Mouse (Mus musculus): Measurements from ENCODE around the gene Dtnbp1. TPM values are rescaled to one million over a fixed set of nuclear protein-coding genes. Genes with fewer than 3 reads are reported as not detected.
A peak's percentile ranks its signal among the peaks of the same experiment; 100 is the strongest.

Gene Dtnbp1
- total RNA-seq, 2 experiments from 2014 or later = 52.0 to 98.8 TPM

DNA sequence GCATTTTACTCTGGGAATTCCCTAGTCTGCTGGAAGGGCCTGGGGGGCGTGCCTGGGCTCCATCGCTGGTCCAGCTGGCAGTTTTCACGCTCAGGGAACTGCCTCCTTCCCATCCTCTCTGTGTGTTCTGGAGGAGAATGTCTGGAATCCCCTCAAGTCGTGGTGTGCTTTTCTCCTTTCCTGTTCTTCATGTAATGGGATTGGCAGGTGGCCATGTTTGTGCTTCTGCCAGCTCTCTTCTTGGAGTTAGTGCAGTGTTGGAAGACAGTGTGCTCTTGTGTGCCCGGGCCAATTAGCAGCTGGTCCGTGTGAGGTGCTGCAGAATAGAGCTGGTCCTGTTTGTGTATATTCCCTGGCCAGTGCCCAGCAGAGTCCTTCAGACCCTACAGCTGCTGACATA is 94.2 kb downstream of the Dtnbp1 start:
- peak in 1 of 2 experiments; percentile 37 for DNase-seq (ENCODE audit: low spot score in 2 of 2)

DNA sequence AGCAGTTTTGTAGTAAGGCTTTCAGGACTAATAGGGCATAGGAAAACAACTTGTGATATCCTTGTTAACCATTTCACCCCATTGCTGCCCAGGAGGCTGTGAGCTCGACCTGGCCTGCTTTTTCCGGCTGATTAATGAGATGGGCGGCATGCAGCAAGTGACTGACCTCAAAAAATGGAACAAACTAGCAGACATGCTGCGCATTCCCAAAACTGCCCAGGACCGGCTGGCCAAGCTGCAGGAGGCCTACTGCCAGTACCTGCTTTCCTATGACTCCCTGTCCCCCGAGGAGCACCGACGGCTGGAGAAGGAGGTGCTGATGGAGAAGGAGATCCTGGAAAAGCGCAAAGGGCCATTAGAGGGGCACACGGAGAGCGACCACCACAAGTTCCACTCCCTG is 95.8 kb downstream of the Dtnbp1 start:
- no peak for DNase-seq (ENCODE audit: low spot score in 2 of 2)

DNA sequence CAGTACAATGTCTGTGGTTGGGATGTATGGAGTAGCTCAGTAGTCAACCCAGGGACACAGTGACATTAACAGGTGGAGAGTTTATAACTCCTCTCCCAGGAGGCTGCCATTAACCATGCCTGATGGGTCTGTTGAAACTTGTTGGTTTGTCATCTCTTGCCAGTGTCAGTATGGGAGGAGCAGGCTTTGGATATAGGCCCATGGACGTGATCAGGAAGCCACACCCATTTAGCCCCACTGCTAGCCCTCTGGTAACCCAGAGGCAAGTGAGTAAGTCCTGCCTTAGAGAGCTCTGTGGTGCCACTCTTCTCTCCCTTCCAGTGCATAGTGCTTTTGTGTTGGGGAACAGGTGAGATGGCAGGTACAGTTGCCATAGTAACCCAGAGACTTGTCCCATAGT is 97.7 kb downstream of the Dtnbp1 start:
- no peak for DNase-seq (ENCODE audit: low spot score in 2 of 2)

DNA sequence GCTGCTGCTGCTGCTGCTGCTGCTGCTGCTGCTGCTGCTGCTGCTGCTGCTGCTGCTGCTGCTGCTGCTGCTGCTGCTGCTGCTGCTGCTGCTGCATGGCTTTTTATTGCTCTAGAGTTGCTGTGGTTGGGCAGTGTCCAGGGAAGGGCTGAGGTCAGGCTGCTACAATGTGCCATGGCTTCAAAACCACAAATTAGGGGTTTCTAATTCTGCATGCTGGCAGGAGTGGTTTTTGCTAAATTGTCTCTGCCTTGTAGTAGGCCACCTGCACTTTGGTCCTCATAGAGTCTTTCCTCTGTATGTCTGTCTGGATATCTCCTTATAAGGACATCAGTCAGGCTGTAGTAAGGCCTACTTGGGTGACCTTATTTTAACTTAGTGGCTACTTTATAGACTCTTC is 98.5 kb downstream of the Dtnbp1 start:
- DNase-seq (ENCODE audit: low spot score in 2 of 2) = no peak

- no peak for DNase-seq (ENCODE audit: low spot score in 2 of 2)
Observed at GRCm38 (mm10) chr13:44902299-44902698, 99.6 kb downstream of the Dtnbp1 start.

GRCm38 (mm10) chr13:44896211-44896610 is 105.7 kb downstream of the Dtnbp1 start:
- no peak for DNase-seq (ENCODE audit: low spot score in 2 of 2)

DNA sequence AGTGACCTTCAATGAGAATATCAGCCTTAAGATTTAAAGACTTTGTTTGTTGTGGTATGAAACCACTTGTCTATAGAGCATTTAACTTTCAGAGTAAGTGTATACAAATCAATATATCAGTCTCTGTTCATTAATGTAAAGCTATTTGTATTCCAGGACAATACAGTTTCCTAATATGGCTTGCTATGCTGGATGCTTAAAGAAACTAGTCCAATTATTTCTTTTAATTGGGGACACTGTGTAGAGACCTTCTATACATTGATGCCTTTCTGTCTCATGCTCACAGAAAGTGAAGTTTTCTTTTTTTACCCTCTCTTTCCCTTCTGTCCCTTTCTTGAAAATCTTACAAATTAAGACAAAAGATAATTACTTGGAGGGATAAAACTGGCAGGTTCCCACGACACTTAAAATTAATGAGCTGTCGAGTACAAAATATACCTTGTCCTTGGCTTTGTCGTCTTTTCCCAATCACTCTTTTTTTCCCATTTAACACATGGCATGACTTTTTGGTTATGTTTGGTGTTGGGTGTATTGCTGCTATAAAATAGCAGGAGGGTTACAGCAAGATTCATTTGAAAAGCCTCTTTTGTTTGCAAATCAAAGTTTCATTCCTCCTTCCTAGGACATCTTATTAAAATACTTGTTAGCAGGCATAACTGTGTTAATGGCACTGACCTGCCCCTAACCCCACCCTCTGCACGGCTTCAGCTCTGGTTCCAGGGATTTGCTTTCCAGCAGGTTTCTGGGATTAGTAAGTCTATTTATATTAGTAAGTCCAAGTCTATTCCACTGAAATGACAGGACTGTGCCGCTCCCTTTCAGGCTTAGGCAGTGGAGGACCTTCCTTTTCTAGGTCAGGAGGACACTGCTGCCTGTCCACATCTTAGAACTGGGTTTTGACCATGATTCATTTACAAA is 109.9 kb downstream of the Dtnbp1 start:
- DNase-seq (ENCODE audit: low spot score in 2 of 2) = no peak

- no peak for DNase-seq (ENCODE audit: low spot score in 2 of 2)
Observed at GRCm38 (mm10) chr13:44890612-44891011, 111.3 kb downstream of the Dtnbp1 start.

DNA sequence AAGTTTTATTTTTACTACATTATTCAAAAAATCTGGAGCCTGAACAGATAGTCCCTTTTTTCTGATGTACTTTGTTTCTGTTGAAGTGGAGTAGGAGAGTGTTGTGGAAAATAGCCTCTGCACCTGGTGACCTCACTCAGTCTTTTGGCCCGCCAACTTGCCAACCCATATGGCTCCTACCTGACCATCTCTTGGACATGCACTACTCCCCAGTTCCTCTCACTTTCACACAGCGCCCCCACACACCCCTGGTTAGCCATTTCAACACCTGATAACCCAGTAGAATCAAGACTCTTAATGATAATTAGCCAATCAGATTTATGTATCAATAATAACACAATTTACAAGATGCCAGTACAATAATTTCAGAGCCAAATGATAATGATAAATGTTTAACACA is 115.7 kb downstream of the Dtnbp1 start:
- DNase-seq (ENCODE audit: low spot score in 2 of 2) = no peak

GRCm38 (mm10) chr13:44881001-44881400 is 120.9 kb downstream of the Dtnbp1 start:
- DNase-seq (ENCODE audit: low spot score in 2 of 2) = no peak

DNA sequence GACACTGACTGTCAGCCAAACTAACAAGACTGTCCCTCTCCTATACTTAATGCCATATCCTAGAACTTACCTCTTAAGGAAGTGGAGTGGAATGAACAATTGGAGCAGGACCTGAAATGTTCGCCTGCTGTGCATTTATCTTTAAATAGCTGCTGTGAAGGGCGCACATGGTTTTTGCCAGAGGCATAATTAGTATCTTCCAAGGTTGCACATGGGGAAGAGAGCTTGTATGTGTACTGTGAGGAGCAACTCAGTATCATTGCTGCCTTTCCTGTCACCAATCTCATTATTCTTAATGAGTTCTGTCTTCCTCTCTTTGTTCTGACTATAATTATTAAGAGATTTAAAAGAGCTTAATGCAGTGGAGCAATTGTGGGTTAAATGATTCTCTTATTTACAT is 125.1 kb downstream of the Dtnbp1 start:
- DNase-seq (ENCODE audit: low spot score in 2 of 2) = no peak

Other genes with a start within 250 kb of the Dtnbp1 start
- gene Gm9817, start 76.5 kb upstream of the Dtnbp1 start, total RNA-seq (2021) = under 1 TPM in 1 of 2 experiments, not detected in 1; 0.19 TPM

Data from adrenal gland, adult 18-20 months (tissue).